In genomic region chr17:5723601-5724189, GRCm38 (mm10) we compare ENCODE assay signal across 12 mouse cellular contexts.
A peak's percentile ranks its signal among the peaks of the same experiment; 100 is the strongest.
DNase-seq lines count a peak whose midpoint lies in the region; ATAC-seq lines count a peak whose summit lies in the region.
"Had no signal": no experiment of that assay in that cellular context is flagged by ENCODE, and none has a peak within 500 bp of the region (broad histone marks: within the 10 kb centered on the region; RNA-seq: fewer than 3 reads in every experiment).

No protein-coding gene starts in this region.

- WGBS in hindbrain, embryonic 10.5 days = 72% methylated on average over 10 of the region's 10 CpGs
- 77% methylated on average over 10 of the region's 10 CpGs for WGBS in hindbrain, embryonic 16.5 days
- WGBS in lung, embryonic 16.5 days = 37% methylated on average over 10 of the region's 10 CpGs
- 27% methylated on average over 10 of the region's 10 CpGs for WGBS in embryonic facial prominence, embryonic 13.5 days
- 24% methylated on average over 10 of the region's 10 CpGs for WGBS in limb, embryonic 15.5 days

- H3K4me2 ChIP-seq in hindbrain, embryonic 16.5 days (ENCODE audit: low read length) = no peak overlapping the region
- H3K4me2 ChIP-seq in lung, embryonic 16.5 days (ENCODE audit: low read depth, low read length) = no peak overlapping the region
- no peak overlapping the region for H3K4me2 ChIP-seq in embryonic facial prominence, embryonic 13.5 days
- H3K4me2 ChIP-seq in limb, embryonic 15.5 days = no peak overlapping the region
- H3K4me2 ChIP-seq: midbrain, embryonic 11.5 days had no signal

- H3K4me3 ChIP-seq in hindbrain, embryonic 10.5 days = no peak overlapping the region
- no peak overlapping the region for H3K4me3 ChIP-seq in hindbrain, embryonic 16.5 days (ENCODE audit: low read length)
- H3K4me3 ChIP-seq in lung, embryonic 16.5 days (ENCODE audit: low read length) = no peak overlapping the region
- H3K4me3 ChIP-seq in embryonic facial prominence, embryonic 13.5 days = no peak overlapping the region
- H3K4me3 ChIP-seq in limb, embryonic 15.5 days = no peak overlapping the region

- no peak overlapping the region for H3K27ac ChIP-seq in hindbrain, embryonic 10.5 days
- H3K27ac ChIP-seq in hindbrain, embryonic 16.5 days (ENCODE audit: low read depth, low read length) = no peak overlapping the region
- H3K27ac ChIP-seq in lung, embryonic 16.5 days (ENCODE audit: low read length) = 0 out of 2 replicates have a peak overlapping the region, but pooled peaks have one; percentile 30
- peak overlapping the region; percentile 83 for H3K27ac ChIP-seq in embryonic facial prominence, embryonic 13.5 days
- H3K27ac ChIP-seq in limb, embryonic 15.5 days = peak overlapping the region; percentile 59

- H3K36me3 ChIP-seq in hindbrain, embryonic 10.5 days = no peaks in the 10 kb centered on the region
- no peaks in the 10 kb centered on the region for H3K36me3 ChIP-seq in hindbrain, embryonic 16.5 days (ENCODE audit: control insufficient read depth, insufficient read depth, low read length)
- no peaks in the 10 kb centered on the region for H3K36me3 ChIP-seq in lung, embryonic 16.5 days (ENCODE audit: control insufficient read depth, insufficient read depth, low read length)
- no peaks in the 10 kb centered on the region for H3K36me3 ChIP-seq in embryonic facial prominence, embryonic 13.5 days
- H3K36me3 ChIP-seq in limb, embryonic 15.5 days = no peaks in the 10 kb centered on the region

- DNase-seq in hindbrain, embryonic 10.5 days (ENCODE audit: low spot score) = peak; percentile 12
- DNase-seq in lung, postnatal 36 days = no peak
- DNase-seq: cerebellum, postnatal 36 days had no signal

- 0 out of 2 replicates have a peak, but pooled peaks cover 2% of the 10 kb centered on the region for H3K9me3 ChIP-seq in hindbrain, embryonic 10.5 days
- H3K9me3 ChIP-seq in hindbrain, embryonic 16.5 days (ENCODE audit: control insufficient read depth, low read length) = no peaks in the 10 kb centered on the region
- H3K9me3 ChIP-seq in lung, embryonic 16.5 days (ENCODE audit: control insufficient read depth, low read length) = no peaks in the 10 kb centered on the region
- H3K9me3 ChIP-seq in embryonic facial prominence, embryonic 13.5 days = no peaks in the 10 kb centered on the region
- no peaks in the 10 kb centered on the region for H3K9me3 ChIP-seq in limb, embryonic 15.5 days

- H3K4me1 ChIP-seq in hindbrain, embryonic 10.5 days (replicated peaks) = 0 out of 2 replicates have a peak, but pooled peaks cover 1% of the 10 kb centered on the region
- H3K4me1 ChIP-seq in hindbrain, embryonic 16.5 days (ENCODE audit: control insufficient read depth, insufficient read depth, low read depth, low read length) = no peaks in the 10 kb centered on the region
- no peaks in the 10 kb centered on the region for H3K4me1 ChIP-seq in lung, embryonic 16.5 days (replicated peaks; ENCODE audit: control insufficient read depth, insufficient read depth, low read length)
- H3K4me1 ChIP-seq in embryonic facial prominence, embryonic 13.5 days = peaks cover 15% of the 10 kb centered on the region
- 0 out of 2 replicates have a peak, but pooled peaks cover 2% of the 10 kb centered on the region for H3K4me1 ChIP-seq in limb, embryonic 15.5 days

- no peaks in the 10 kb centered on the region for H3K27me3 ChIP-seq in hindbrain, embryonic 10.5 days (ENCODE audit: insufficient read depth, poor library complexity, severe bottlenecking)
- H3K27me3 ChIP-seq in hindbrain, embryonic 16.5 days (replicated peaks; ENCODE audit: control insufficient read depth, insufficient read depth, low read length) = no peaks in the 10 kb centered on the region
- no peaks in the 10 kb centered on the region for H3K27me3 ChIP-seq in lung, embryonic 16.5 days (ENCODE audit: control insufficient read depth, insufficient read depth, low read depth, low read length)
- no peaks in the 10 kb centered on the region for H3K27me3 ChIP-seq in embryonic facial prominence, embryonic 13.5 days
- H3K27me3 ChIP-seq in limb, embryonic 15.5 days = no peaks in the 10 kb centered on the region

- H3K9ac ChIP-seq in hindbrain, embryonic 16.5 days (ENCODE audit: low read depth, low read length) = no peak overlapping the region
- no peak overlapping the region for H3K9ac ChIP-seq in lung, embryonic 16.5 days (ENCODE audit: low read length)
- no peak overlapping the region for H3K9ac ChIP-seq in embryonic facial prominence, embryonic 13.5 days
- no peak overlapping the region for H3K9ac ChIP-seq in limb, embryonic 15.5 days

- ATAC-seq in hindbrain, embryonic 16.5 days = no peak
- peak; percentile 78 for ATAC-seq in lung, embryonic 16.5 days (ENCODE audit: low read depth)
- 0 out of 2 replicates have a peak, but pooled peaks have one; percentile 64 for ATAC-seq in embryonic facial prominence, embryonic 13.5 days (ENCODE audit: insufficient number of reproducible peaks, insufficient read depth, low FRiP score, low TSS enrichment, low read depth)
- ATAC-seq in limb, embryonic 15.5 days (ENCODE audit: insufficient number of reproducible peaks, low FRiP score, low TSS enrichment, low read depth) = peak; percentile 68; the same call in 1 of the 2 replicates
- ATAC-seq in erythroid progenitor cell, adult 5-6 weeks (replicated peaks; ENCODE audit: low FRiP score, poor library complexity, severe bottlenecking) = no peak
- no peak for ATAC-seq in megakaryocyte progenitor cell, adult 5-6 weeks (replicated peaks; ENCODE audit: poor library complexity)
- ATAC-seq: forebrain, embryonic 16.5 days; inflammation-experienced regulatory T-cells, adult 6 months had no signal

Comparison
In these comparisons a context has a peak if more than half of its experiments do, and no peak if none do; other contexts are left out.
1. H3K27ac ChIP-seq: peak in lung, embryonic 16.5 days (single experiment), embryonic facial prominence, embryonic 13.5 days (single experiment) and limb, embryonic 15.5 days (single experiment); none in hindbrain, embryonic 10.5 days (single experiment) and hindbrain, embryonic 16.5 days (single experiment).
2. ATAC-seq: peak in lung, embryonic 16.5 days (single experiment), embryonic facial prominence, embryonic 13.5 days (single experiment) and limb, embryonic 15.5 days (single experiment); none in hindbrain, embryonic 16.5 days (single experiment), erythroid progenitor cell, adult 5-6 weeks (single experiment) and megakaryocyte progenitor cell, adult 5-6 weeks (single experiment).